Mouse (Mus musculus) erythroid progenitor cell, adult 5-6 weeks (primary cell): Measurements from ENCODE around the gene Gucy2d. TPM values are rescaled to one million over a fixed set of nuclear protein-coding genes. Genes with fewer than 3 reads are reported as not detected.

Experiments used
- ATAC-seq: replicated peaks from 2 replicates; pipeline ENCODE4 v1.8.0; 2016; ENCODE audit warnings: moderate number of reproducible peaks, mild to moderate bottlenecking, moderate TSS enrichment, inconsistent platforms; ENCODE audit not compliant: poor library complexity, low FRiP score, severe bottlenecking
- total RNA-seq, 2 experiments: library from RNA; stranded (forward) in 1 of 2; stranded (reverse) in 1 of 2; fragments of 150-400 nt in 1 of 2; fragments of 186-747, 209-891 nt in 1 of 2; gene quantifications; 2 replicates each; pipeline versions ENCODE4 v1.2.3 to v1.2.4; 2015 to 2017; ENCODE audit warnings: low replicate concordance in 2 of 2

The Gucy2d gene
- total RNA-seq, 2 experiments from 2014 or later = not detected

- ATAC-seq = no peak
Measured at GRCm38 (mm10) chr7:98437629-98438028, 2.6 kb upstream of the Gucy2d start.

GRCm38 (mm10) chr7:98446873-98447272 lies 6.7 kb downstream of the Gucy2d start:
- ATAC-seq = no peak

GRCm38 (mm10) chr7:98447585-98448308 lies 7.5 kb downstream of the Gucy2d start:
- ATAC-seq = no peak

DNA sequence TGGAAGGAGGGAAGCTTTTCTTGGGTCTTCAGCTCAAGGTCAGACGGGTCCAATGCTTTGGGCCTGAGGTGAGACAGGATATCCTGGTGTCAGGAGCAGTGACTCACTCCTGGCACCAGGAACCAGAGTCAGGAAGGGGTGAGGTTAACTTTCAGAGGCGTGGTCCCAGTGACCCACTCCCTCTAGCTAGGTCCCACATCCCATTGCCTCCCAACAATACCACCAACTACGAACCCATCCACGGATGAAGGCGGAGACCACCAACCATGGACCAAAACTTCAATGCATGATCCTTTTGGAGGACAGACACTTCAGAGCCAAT lies 8.1 kb downstream of the Gucy2d start:
- ATAC-seq = no peak

GRCm38 (mm10) chr7:98449696-98450095 lies 9.5 kb downstream of the Gucy2d start:
- ATAC-seq = no peak

DNA sequence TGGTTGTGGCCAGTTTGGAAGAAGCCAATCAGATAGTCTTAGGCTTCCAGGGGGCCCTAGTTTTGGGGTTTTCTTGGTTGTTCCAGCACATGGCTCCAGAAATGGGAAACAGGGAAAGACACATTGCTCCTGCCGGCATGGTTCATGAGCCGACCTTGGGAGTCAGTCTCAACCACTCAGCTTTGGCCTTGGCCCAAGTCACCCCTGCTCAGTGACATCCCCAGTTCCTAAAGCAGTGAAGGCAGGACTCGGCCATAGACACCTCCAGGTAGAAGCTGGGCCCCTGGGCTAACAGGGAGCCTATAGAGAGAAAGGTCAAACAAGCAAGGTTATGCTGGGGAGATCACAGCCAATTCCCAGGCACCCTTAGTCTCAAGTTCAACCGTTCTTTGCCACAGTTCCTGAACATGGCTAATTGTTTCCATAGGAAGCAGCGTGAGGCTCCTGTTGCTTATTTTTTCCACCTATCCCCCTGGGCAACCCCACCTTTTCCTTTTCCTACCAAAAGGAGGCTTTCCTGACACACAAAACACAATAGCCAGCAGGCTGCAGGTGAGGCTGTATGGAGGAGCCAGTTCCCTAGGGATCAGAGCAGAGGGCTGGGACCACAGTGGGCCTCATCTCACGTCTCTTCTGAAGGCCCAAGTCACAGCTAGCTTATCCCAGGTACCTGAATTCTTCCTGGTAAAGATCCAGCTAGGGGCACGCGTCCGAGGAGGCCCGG lies 14.3 kb downstream of the Gucy2d start:
- ATAC-seq = no peak

DNA sequence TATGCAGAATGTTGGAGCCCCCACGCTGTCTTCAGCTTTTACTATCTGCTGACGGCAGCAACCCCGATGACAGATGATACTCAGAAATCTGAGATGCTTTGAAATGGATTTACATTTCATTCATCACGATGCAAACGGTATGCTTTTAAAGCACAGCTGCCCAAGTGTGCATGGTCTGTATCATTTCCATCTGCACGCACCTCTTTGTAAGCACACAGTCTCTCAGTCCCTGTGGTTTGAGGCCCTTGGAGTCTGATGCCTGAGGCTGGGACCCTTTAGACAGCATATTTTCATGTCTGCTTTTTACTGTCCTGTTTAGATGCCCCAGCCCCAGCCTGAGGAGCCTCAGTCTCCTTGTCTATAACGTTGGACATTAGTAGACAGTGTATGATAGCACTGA lies 20.1 kb downstream of the Gucy2d start:
- no peak for ATAC-seq

- no peak for ATAC-seq
Measured at GRCm38 (mm10) chr7:98469089-98469488, 28.9 kb downstream of the Gucy2d start.

- no peak for ATAC-seq
Measured at GRCm38 (mm10) chr7:98472529-98472928, 32.3 kb downstream of the Gucy2d start.

DNA sequence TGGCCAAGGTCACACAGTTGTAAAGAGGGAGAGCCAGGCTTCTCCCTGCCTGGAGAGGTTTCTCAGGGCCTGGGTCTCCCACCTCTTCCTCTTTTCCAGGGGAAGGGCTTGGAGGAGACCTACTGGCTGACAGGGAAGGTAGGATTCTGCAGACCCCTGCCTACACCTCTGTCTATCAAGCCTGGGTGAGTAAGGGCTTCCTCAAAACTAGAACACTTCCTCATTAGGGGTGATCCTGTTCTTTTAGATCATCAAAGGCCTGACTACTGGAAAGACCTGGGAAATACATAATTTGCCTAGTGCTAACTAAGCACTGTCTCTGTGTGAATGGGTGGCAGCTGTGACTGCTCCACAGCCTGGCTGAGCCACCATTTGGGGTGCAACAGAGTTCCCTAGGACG lies 34.3 kb downstream of the Gucy2d start:
- no peak for ATAC-seq

DNA sequence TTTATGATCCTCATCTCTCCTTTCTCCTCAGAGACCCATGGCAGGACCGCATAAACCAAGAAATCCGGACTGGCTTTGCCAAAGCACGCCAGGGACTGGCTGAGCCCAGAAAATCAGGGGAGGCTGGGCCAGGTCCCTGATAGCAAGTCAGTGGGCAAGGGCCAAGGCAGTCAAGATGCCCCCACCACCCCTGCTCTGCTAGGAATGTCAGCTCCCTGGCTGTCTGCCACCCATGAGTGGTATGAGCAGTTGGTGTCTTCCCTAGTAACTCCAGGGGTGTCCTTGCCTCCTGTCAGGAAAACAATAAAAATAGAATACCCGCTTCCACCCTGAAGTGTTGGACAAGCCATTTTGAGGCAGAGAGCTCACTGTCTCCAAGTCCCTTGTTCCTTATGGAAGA lies 36.9 kb downstream of the Gucy2d start:
- no peak for ATAC-seq

DNA sequence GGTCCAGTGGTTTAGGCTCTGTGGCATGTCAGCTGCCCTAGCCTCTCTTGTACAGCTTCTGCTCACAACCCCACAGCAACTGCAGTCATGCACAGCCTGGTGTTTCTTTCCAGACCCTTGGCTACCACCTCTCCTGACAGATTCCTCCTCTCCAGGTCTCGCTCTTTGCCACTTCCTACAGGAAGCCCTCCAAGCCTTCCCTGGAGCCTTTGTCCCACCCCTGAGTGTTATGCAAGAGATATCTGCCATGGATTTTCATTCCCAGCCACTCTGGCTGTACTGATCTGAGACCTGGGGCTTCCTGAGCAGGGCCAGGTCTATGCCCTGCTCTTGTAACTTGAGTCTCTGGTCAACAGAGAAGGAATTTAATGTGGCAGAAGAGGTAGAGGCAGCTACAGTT lies 40.3 kb downstream of the Gucy2d start:
- ATAC-seq = no peak

GRCm38 (mm10) chr7:98481066-98481734 lies 41.0 kb downstream of the Gucy2d start:
- 0 out of 2 replicates have a peak, but pooled peaks have one; percentile 35 for ATAC-seq

DNA sequence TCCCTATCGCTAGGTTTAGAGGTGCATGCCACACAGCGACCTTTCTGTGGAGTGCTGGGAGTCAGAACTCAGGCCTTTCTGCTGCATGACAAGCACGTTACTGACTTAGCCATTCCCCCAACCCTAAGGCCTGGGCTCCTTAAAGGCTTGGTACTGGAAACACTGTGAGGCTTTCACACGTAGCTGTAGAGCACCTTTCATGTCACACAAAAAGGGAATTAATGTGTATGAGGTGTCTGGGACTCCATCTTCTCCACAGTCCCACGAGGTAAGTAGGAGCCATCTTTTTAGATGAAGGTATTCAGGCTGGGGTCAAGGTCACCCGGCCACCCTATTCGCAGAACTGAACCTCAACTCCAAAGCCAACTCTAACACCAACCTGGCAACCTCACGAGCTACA lies 41.6 kb downstream of the Gucy2d start:
- no peak for ATAC-seq

GRCm38 (mm10) chr7:98482551-98483267 lies 42.5 kb downstream of the Gucy2d start:
- ATAC-seq = no peak

GRCm38 (mm10) chr7:98483268-98483607 lies 43.0 kb downstream of the Gucy2d start:
- ATAC-seq = no peak

DNA sequence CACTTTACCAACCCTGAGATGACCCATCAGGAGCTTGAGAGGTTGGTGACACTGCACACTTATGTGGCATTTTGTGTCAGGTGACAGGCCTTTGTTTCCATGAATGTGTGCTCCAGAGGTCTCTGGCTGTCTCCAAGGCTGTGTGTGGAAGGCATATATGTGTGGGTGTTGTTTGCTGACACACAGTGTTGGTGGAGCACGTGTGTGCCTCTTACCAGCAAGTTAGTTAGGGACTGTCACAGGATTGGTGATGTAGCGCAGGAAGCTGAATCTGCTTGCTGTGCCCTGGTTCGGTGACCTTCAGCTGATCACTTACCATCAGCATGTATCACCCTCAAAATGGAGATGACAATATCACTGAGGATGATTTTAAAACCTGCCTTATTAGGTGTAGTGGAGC lies 44.7 kb downstream of the Gucy2d start:
- ATAC-seq = no peak

- ATAC-seq = no peak
Measured at GRCm38 (mm10) chr7:98485508-98485907, 45.3 kb downstream of the Gucy2d start.

- no peak for ATAC-seq
Measured at GRCm38 (mm10) chr7:98486471-98486917, 46.3 kb downstream of the Gucy2d start.

- no peak for ATAC-seq
Measured at GRCm38 (mm10) chr7:98487202-98487980, 47.2 kb downstream of the Gucy2d start.
